Mouse (Mus musculus): ENCODE data around the gene Ficd.

- no peak for TF ChIP-seq CTCF (IDR thresholded peaks at IDR 0.05; ENCODE audit: low read depth)
- TF ChIP-seq EP300 (optimal IDR thresholded peaks at IDR 0.05): no peak
Observed at GRCm38 (mm10) chr5:113723567-113724237, 11.9 kb upstream of the Ficd start.
